16 mouse cellular contexts compared by ENCODE assay signal in genomic region chr7:101287820-101288219, GRCm38 (mm10). TPM values are rescaled to one million over a fixed set of nuclear protein-coding genes. Genes with fewer than 3 reads are reported as not detected.
DNase-seq lines count a peak whose midpoint lies in the region; ATAC-seq and TF ChIP-seq lines count a peak whose summit lies in the region.
"Had no signal": no experiment of that assay in that cellular context is flagged by ENCODE, and none has a peak within 500 bp of the region (broad histone marks: within the 10 kb centered on the region; RNA-seq: fewer than 3 reads in every experiment).

No protein-coding gene starts in this region.

- WGBS in heart, adult 2 months = 82% methylated on average over 2 of the region's 2 CpGs
- WGBS in limb, embryonic 13.5 days = 81% methylated on average over 2 of the region's 2 CpGs
- WGBS in limb, embryonic 10.5 days = 86% methylated on average over 2 of the region's 2 CpGs
- WGBS in embryonic facial prominence, embryonic 15.5 days = 83% methylated on average over 2 of the region's 2 CpGs
- WGBS in limb, embryonic 15.5 days = 73% methylated on average over 2 of the region's 2 CpGs

- no peak for TF ChIP-seq EP300 in heart, adult 2 months (IDR thresholded peaks at IDR 0.05; ENCODE audit: insufficient read depth, low read depth, low read length)

- no peak overlapping the region for H3K4me2 ChIP-seq in limb, embryonic 13.5 days (replicated peaks)
- H3K4me2 ChIP-seq in embryonic facial prominence, embryonic 15.5 days (replicated peaks) = no peak overlapping the region
- H3K4me2 ChIP-seq in limb, embryonic 15.5 days = no peak overlapping the region
- H3K4me2 ChIP-seq: embryonic facial prominence, embryonic 12.5 days; forebrain, embryonic 13.5 days; heart, embryonic 15.5 days; intestine, embryonic 15.5 days had no signal

- no peak for TF ChIP-seq CTCF in heart, adult 2 months (IDR thresholded peaks at IDR 0.05)

- no peak for ATAC-seq in limb, embryonic 13.5 days (ENCODE audit: low FRiP score, low read depth)
- ATAC-seq in embryonic facial prominence, embryonic 15.5 days (ENCODE audit: insufficient number of reproducible peaks, low FRiP score, low TSS enrichment, low read depth) = no peak
- no peak for ATAC-seq in limb, embryonic 15.5 days (ENCODE audit: insufficient number of reproducible peaks, low FRiP score, low TSS enrichment, low read depth)
- ATAC-seq: forebrain, embryonic 13.5 days; intestine, embryonic 15.5 days had no signal

- no peak for TF ChIP-seq POLR2A in heart, adult 2 months (IDR thresholded peaks at IDR 0.05; ENCODE audit: insufficient read depth, low read depth, low read length)

- no peaks in the 10 kb centered on the region for H3K79me2 ChIP-seq in heart, adult 2 months (replicated peaks; ENCODE audit: control insufficient read depth, insufficient read depth, low read length)

- no peak overlapping the region for H3K9ac ChIP-seq in heart, adult 2 months (ENCODE audit: low read depth, low read length)
- no peak overlapping the region for H3K9ac ChIP-seq in limb, embryonic 13.5 days
- no peak overlapping the region for H3K9ac ChIP-seq in embryonic facial prominence, embryonic 15.5 days
- H3K9ac ChIP-seq in limb, embryonic 15.5 days = no peak overlapping the region
- H3K9ac ChIP-seq: embryonic facial prominence, embryonic 12.5 days; forebrain, embryonic 13.5 days; forebrain, postnatal 0 days; heart, embryonic 15.5 days; intestine, embryonic 15.5 days had no signal

- H3K4me1 ChIP-seq in heart, adult 2 months (ENCODE audit: control insufficient read depth, insufficient read depth, low read length) = no peaks in the 10 kb centered on the region
- no peaks in the 10 kb centered on the region for H3K4me1 ChIP-seq in limb, embryonic 13.5 days
- H3K4me1 ChIP-seq in limb, embryonic 10.5 days = no peaks in the 10 kb centered on the region
- no peaks in the 10 kb centered on the region for H3K4me1 ChIP-seq in embryonic facial prominence, embryonic 15.5 days
- peaks cover 21% of the 10 kb centered on the region for H3K4me1 ChIP-seq in limb, embryonic 15.5 days
- H3K4me1 ChIP-seq: embryonic facial prominence, embryonic 12.5 days; forebrain, embryonic 13.5 days; heart, embryonic 15.5 days; intestine, embryonic 15.5 days had no signal

- no peaks in the 10 kb centered on the region for H3K36me3 ChIP-seq in heart, adult 2 months (ENCODE audit: control insufficient read depth, insufficient read depth, low read length)
- peaks cover 57% of the 10 kb centered on the region for H3K36me3 ChIP-seq in limb, embryonic 13.5 days
- peaks cover 69% of the 10 kb centered on the region for H3K36me3 ChIP-seq in limb, embryonic 10.5 days
- peaks cover 35% of the 10 kb centered on the region for H3K36me3 ChIP-seq in embryonic facial prominence, embryonic 15.5 days
- H3K36me3 ChIP-seq in limb, embryonic 15.5 days = peaks cover 51% of the 10 kb centered on the region

- H3K4me3 ChIP-seq in heart, adult 2 months = no peak overlapping the region
- no peak overlapping the region for H3K4me3 ChIP-seq in limb, embryonic 13.5 days
- H3K4me3 ChIP-seq in limb, embryonic 10.5 days = no peak overlapping the region
- no peak overlapping the region for H3K4me3 ChIP-seq in embryonic facial prominence, embryonic 15.5 days (replicated peaks)
- no peak overlapping the region for H3K4me3 ChIP-seq in limb, embryonic 15.5 days
- H3K4me3 ChIP-seq: embryonic facial prominence, embryonic 12.5 days; forebrain, embryonic 13.5 days; heart, embryonic 15.5 days; intestine, embryonic 15.5 days had no signal

- no peaks in the 10 kb centered on the region for H3K27me3 ChIP-seq in heart, adult 2 months (ENCODE audit: control insufficient read depth, insufficient read depth, low read length)
- H3K27me3 ChIP-seq in limb, embryonic 13.5 days = no peaks in the 10 kb centered on the region
- H3K27me3 ChIP-seq in limb, embryonic 10.5 days (ENCODE audit: low read depth, poor library complexity, severe bottlenecking) = no peaks in the 10 kb centered on the region
- H3K27me3 ChIP-seq in embryonic facial prominence, embryonic 15.5 days = no peaks in the 10 kb centered on the region
- H3K27me3 ChIP-seq in limb, embryonic 15.5 days = no peaks in the 10 kb centered on the region
- H3K27me3 ChIP-seq: embryonic facial prominence, embryonic 12.5 days; forebrain, embryonic 13.5 days; heart, embryonic 15.5 days; intestine, embryonic 15.5 days had no signal

- peak overlapping the region; percentile 23; the same call in 1 of the 2 replicates for H3K27ac ChIP-seq in heart, adult 2 months
- peak overlapping the region; percentile 0; the same call in 1 of the 2 replicates for H3K27ac ChIP-seq in limb, embryonic 13.5 days
- no peak overlapping the region for H3K27ac ChIP-seq in limb, embryonic 10.5 days
- 0 out of 2 replicates have a peak overlapping the region, but pooled peaks have one; percentile 22 for H3K27ac ChIP-seq in embryonic facial prominence, embryonic 15.5 days (replicated peaks)
- peak overlapping the region; percentile 65; the same call in 1 of the 2 replicates for H3K27ac ChIP-seq in limb, embryonic 15.5 days
- H3K27ac ChIP-seq: embryonic facial prominence, embryonic 12.5 days; forebrain, embryonic 13.5 days; heart, embryonic 15.5 days; hindbrain, postnatal 0 days; intestine, embryonic 15.5 days had no signal

- intact Hi-C loops in heart, adult 2 months (cut with DNase I) = loop anchor here (1.0 to 5.0 kb wide), 3 partner anchors 56 to 227 kb away; no protein-coding TSS in a partner anchor
- intact Hi-C loops in heart, postnatal 36 days (cut with DNase I) = loop anchor here (1.0 to 5.0 kb wide), 4 partner anchors 56 to 302 kb away; no protein-coding TSS in a partner anchor

- DNase-seq in heart, adult 2 months = no peak
- DNase-seq in heart, postnatal 36 days = no peak
- no peak for DNase-seq in limb, embryonic 10.5 days (ENCODE audit: low spot score)
- no peak for DNase-seq in MN1 (ENCODE audit: low spot score)
- DNase-seq: adrenal gland, adult 8-10 months; cerebellum, adult 11 months; cerebellum, adult 8-10 months had no signal

- no peaks in the 10 kb centered on the region for H3K9me3 ChIP-seq in limb, embryonic 13.5 days
- no peaks in the 10 kb centered on the region for H3K9me3 ChIP-seq in limb, embryonic 10.5 days (replicated peaks)
- no peaks in the 10 kb centered on the region for H3K9me3 ChIP-seq in embryonic facial prominence, embryonic 15.5 days (replicated peaks)
- H3K9me3 ChIP-seq in limb, embryonic 15.5 days = no peaks in the 10 kb centered on the region
- H3K9me3 ChIP-seq: embryonic facial prominence, embryonic 12.5 days; forebrain, embryonic 13.5 days; heart, embryonic 15.5 days; intestine, embryonic 15.5 days had no signal

RNA-seq across cellular contexts. Expression of gene Atg16l2, which starts 14.2 kb away (rescaled TPM):
- total RNA-seq in heart, adult 2 months (2021) = 1 to 10 TPM; 7.8 to 8.9 TPM
- 22.8 and 27.1 TPM in 2 replicates for polyA plus RNA-seq in heart, adult 2 months (2012; rRNA removed)
- total RNA-seq in heart, postnatal 36 days (2021) = 10 to 100 TPM in 1 of 2 experiments, 1 to 10 TPM in 1; 8.6 to 12.7 TPM
- 21.4 and 24.5 TPM in 2 replicates for polyA plus RNA-seq in limb, embryonic 13.5 days (2015; fragmentation: Nextera tagmentation; extraction: Ambion mirVana)
- polyA plus RNA-seq in limb, embryonic 10.5 days (2016; fragmentation: Nextera tagmentation; extraction: Ambion mirVana) = 19.6 and 23.0 TPM in 2 replicates
- 20.4 and 21.5 TPM in 2 replicates for polyA plus RNA-seq in embryonic facial prominence, embryonic 15.5 days (2015; fragmentation: Nextera tagmentation; extraction: Ambion mirVana)
- polyA plus RNA-seq in limb, embryonic 15.5 days (2015; fragmentation: Nextera tagmentation; extraction: Ambion mirVana) = 17.1 and 19.4 TPM in 2 replicates

RNA-seq across cellular contexts. Expression of gene Stard10, which starts 29.1 kb away (rescaled TPM):
- 10 to 100 TPM; 53.1 to 62.2 TPM for total RNA-seq in heart, adult 2 months (2021)
- 113 and 141 TPM in 2 replicates for polyA plus RNA-seq in heart, adult 2 months (2012; rRNA removed)
- total RNA-seq in heart, postnatal 36 days (2021) = 10 to 100 TPM; 48.3 to 61.3 TPM
- polyA plus RNA-seq in limb, embryonic 13.5 days (2015; fragmentation: Nextera tagmentation; extraction: Ambion mirVana) = 19.9 and 22.3 TPM in 2 replicates
- 10.1 and 11.7 TPM in 2 replicates for polyA plus RNA-seq in limb, embryonic 10.5 days (2016; fragmentation: Nextera tagmentation; extraction: Ambion mirVana)
- polyA plus RNA-seq in embryonic facial prominence, embryonic 15.5 days (2015; fragmentation: Nextera tagmentation; extraction: Ambion mirVana) = 33.9 and 34.2 TPM in 2 replicates
- polyA plus RNA-seq in limb, embryonic 15.5 days (2015; fragmentation: Nextera tagmentation; extraction: Ambion mirVana) = 27.7 and 30.0 TPM in 2 replicates
